Mouse (Mus musculus) heart, adult 2 months (tissue): Measurements from ENCODE around the gene Gm1043. TPM values are rescaled to one million over a fixed set of nuclear protein-coding genes. Genes with fewer than 3 reads are reported as not detected.
A peak's percentile ranks its signal among the peaks of the same experiment; 100 is the strongest.

Source experiments
- DNase-seq, 2 experiments: peaks; one replicate each; pipeline ENCODE4 v3.0.0; 2021
- H3K27ac ChIP-seq: fragments of 200-600 bp; 2 replicates; pipeline ENCODE4 v1.8.1; 2022
- H3K27me3 ChIP-seq: fragments of 200-500 bp; 2 replicates; pipeline ENCODE4 v1.6.1; 2012; ENCODE audit warnings: mild to moderate bottlenecking, low read length, inconsistent platforms, mixed read lengths; ENCODE audit not compliant: control insufficient read depth, insufficient read depth
- H3K36me3 ChIP-seq: fragments of 200-500 bp; 2 replicates; pipeline ENCODE4 v1.6.1; 2012; ENCODE audit warnings: low read length, inconsistent platforms; ENCODE audit not compliant: control insufficient read depth, insufficient read depth
- H3K4me1 ChIP-seq: fragments of 200-500 bp; 2 replicates; pipeline ENCODE4 v1.6.1; 2011; ENCODE audit warnings: low read length; ENCODE audit not compliant: control insufficient read depth, insufficient read depth
- H3K4me3 ChIP-seq: fragments of 200-600 bp; 2 replicates; pipeline ENCODE4 v1.8.1; 2022
- H3K79me2 ChIP-seq: fragments of 200-500 bp; replicated peaks from 2 replicates; pipeline ENCODE4 v1.6.1; 2012; ENCODE audit warnings: mild to moderate bottlenecking, inconsistent platforms, low read length, moderate library complexity, mixed read lengths; ENCODE audit not compliant: control insufficient read depth, insufficient read depth
- H3K9ac ChIP-seq: fragments of 200-500 bp; 2 replicates; pipeline ENCODE4 v1.6.1; 2012; ENCODE audit warnings: low read depth, mild to moderate bottlenecking, control low read depth, inconsistent platforms, low read length, mixed read lengths
- CTCF ChIP-seq: fragments of 200-600 bp; IDR thresholded peaks from 2 replicates; pipeline ENCODE4 v1.8.1; 2022; ENCODE audit warnings: antibody characterized with exemption, mild to moderate bottlenecking, moderate library complexity
- EP300 ChIP-seq: fragments of 200-500 bp; IDR thresholded peaks from 2 replicates; pipeline ENCODE4 v1.6.1; 2011; ENCODE audit warnings: low read depth, low read length, control low read depth; ENCODE audit not compliant: insufficient read depth
- POLR2A ChIP-seq: fragments of 200-500 bp; IDR thresholded peaks from 2 replicates; pipeline ENCODE4 v1.6.1; 2011; ENCODE audit warnings: mild to moderate bottlenecking, low read depth, low read length, control low read depth; ENCODE audit not compliant: insufficient read depth
- whole genome bisulfite sequencing: fragments of 180-500 bp; shearing (Covaris S2); methylation state at CpG from one replicate; pipeline ENCODE4 v1.1.7; 2018; 5-methylcytosine and 5-hydroxymethylcytosine counted together
- intact Hi-C: fragments of 180-260 bp; cut with DNase I; formaldehyde crosslinking; loops from one replicate; pipeline ENCODE4 v1.15.1; 2025
- polyA plus RNA-seq: library from polyadenylated mRNA; depleted of rRNA; stranded (reverse); fragments of >200 nt; gene quantifications from 2 replicates; pipeline ENCODE4 v1.2.3, GENCODE M21; 2012
- total RNA-seq, 2 experiments: library from RNA; stranded (reverse); gene quantifications; 2 replicates each; pipeline ENCODE4 v1.2.3; 2021

Gene Gm1043
- total and polyA plus RNA-seq, 3 experiments, result not detected

DNA sequence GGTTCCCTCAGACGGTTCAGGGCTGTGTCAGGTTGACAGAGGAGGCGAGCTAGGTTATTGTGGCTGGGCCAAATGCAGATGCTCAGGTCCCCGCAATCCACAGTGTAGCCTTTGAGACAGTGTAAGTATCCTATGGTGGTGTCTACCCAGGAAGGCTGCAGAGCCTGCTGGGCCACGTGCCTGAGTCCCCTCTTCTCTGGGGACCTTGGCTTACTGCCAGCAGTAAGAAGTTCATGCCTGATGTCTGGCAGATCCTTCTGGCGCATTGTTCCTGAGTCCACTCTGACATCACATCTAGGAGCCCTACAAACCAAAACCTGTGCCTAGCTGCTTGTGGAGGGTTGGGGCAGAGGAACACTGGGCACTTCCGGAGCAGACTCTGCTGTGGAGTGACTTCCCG, 27.2 kb downstream of the Gm1043 start:
- intact Hi-C loops, result no loop called here
- TF ChIP-seq EP300, result no peak
- TF ChIP-seq CTCF, result no peak
- TF ChIP-seq POLR2A, result no peak
- no peaks in the 10 kb centered on the region for H3K27me3 ChIP-seq
- no peak for DNase-seq
- no peak overlapping the region for H3K4me3 ChIP-seq
- no peaks in the 10 kb centered on the region for H3K4me1 ChIP-seq
- no peak overlapping the region for H3K9ac ChIP-seq
- no peak overlapping the region for H3K27ac ChIP-seq
- H3K36me3 ChIP-seq, result no peaks in the 10 kb centered on the region
- no peaks in the 10 kb centered on the region for H3K79me2 ChIP-seq
- WGBS, result 51% methylated on average over 7 of the region's 7 CpGs

DNA sequence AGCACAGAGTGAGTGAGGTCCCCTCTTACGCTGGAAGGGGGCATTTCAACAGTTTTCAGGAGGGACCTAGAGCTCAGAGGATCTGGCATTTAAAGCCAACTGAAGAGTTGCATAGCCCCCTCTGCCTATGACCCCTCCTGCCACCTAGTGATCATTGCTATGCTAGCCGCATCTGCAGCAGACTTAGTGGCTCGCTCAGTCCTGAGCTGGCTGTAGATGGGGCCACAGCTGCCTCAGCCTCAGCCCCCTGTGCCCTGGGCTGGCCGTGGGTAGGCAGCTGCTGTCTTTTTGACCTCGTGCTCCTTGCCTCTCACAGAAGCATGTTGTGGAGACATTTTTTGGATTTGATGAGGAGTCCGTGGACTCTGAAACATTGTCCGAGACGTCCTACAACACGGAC, 32.0 kb downstream of the Gm1043 start:
- no peaks in the 10 kb centered on the region for H3K4me1 ChIP-seq
- TF ChIP-seq CTCF (no peak), POLR2A (no peak), EP300 (no peak)
- no peak overlapping the region for H3K9ac ChIP-seq
- no peaks in the 10 kb centered on the region for H3K27me3 ChIP-seq
- H3K4me3 ChIP-seq, result no peak overlapping the region
- intact Hi-C loops, result no loop called here
- 58% methylated on average over 9 of the region's 9 CpGs for WGBS
- no peaks in the 10 kb centered on the region for H3K36me3 ChIP-seq
- no peak overlapping the region for H3K27ac ChIP-seq
- no peaks in the 10 kb centered on the region for H3K79me2 ChIP-seq
- no peak for DNase-seq

DNA sequence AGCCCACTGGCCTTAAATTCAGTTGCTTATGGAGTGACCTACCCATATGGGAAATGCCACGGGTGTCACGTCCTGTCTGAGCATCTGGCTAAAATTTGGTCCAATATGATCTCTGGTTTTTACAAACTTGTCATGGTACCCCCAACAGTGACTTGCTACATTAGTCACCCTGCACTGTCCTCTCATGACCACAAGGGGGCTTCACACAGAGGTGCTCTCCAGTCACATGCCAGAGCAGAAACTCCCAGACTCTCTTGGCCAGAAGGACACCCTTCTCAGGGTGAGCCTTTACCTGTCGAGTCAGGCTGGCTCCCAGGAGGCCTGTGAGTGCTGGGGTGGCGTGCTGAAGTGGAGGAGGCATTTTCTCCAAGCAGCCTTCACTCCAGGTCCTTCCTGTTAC, 33.1 kb downstream of the Gm1043 start:
- H3K36me3 ChIP-seq, result no peaks in the 10 kb centered on the region
- no peak overlapping the region for H3K27ac ChIP-seq
- H3K4me1 ChIP-seq, result no peaks in the 10 kb centered on the region
- DNase-seq, result no peak
- WGBS, result 37% methylated on average over 4 of the region's 4 CpGs
- H3K4me3 ChIP-seq, result no peak overlapping the region
- H3K27me3 ChIP-seq, result no peaks in the 10 kb centered on the region
- H3K79me2 ChIP-seq, result no peaks in the 10 kb centered on the region
- no peak for TF ChIP-seq POLR2A
- peak; percentile 60 for TF ChIP-seq CTCF
- H3K9ac ChIP-seq, result no peak overlapping the region
- intact Hi-C loops, result no loop called here

DNA sequence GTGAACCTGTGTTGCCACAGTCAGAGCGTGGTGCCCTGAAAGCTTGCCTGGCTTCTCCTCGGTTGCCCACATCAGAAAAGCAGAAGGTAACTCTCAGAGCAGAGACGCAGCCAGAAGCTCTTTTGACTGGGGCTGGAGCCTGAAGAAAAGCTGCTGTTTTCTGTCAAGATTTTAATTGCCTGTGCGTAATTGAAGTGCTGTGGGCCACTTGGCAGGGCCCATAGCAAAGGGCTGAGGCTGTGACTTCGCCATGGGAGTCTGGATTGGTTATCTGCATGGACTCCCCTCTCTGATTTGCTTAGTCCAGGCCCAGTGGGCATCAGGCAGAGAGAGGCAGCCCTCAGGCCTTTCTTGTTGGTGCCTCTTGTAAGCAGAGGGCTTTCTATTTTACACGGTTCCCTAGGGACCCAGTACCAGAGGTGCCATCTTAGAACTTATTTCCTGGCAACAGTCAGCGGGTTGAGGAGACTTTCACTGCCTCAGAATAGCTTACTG, 36.1 kb downstream of the Gm1043 start:
- Histone ChIP-seq H3K27ac (no peak overlapping the region), H3K27me3 (no peaks in the 10 kb centered on the region), H3K9ac (no peak overlapping the region), H3K4me1 (no peaks in the 10 kb centered on the region), H3K4me3 (no peak overlapping the region), H3K79me2 (no peaks in the 10 kb centered on the region), H3K36me3 (no peaks in the 10 kb centered on the region)
- 70% methylated on average over 7 of the region's 7 CpGs for WGBS
- no peak for DNase-seq
- TF ChIP-seq POLR2A (no peak), CTCF (no peak), EP300 (no peak)
- intact Hi-C loops, result no loop called here

DNA sequence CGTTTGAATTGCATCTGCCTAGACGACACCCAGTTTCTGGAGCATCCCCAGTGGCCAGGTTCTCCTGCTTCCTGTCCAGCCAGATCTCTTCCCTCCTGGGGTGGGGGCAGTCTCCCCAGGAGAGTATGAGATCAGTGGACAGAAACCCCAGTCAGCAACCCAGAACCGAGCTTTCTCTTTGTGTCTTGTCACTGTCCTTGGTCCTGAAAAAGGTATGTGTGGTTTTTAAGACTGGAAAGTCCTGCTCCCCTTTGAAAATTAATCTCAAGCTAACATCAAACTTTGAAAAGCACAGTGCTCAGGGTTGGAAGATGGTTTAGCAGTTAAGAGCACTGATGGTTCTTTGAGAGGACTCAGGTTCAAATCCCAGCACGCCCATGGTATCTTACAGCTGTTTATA, 46.7 kb downstream of the Gm1043 start:
- Histone ChIP-seq H3K27me3 (no peaks in the 10 kb centered on the region), H3K27ac (no peak overlapping the region), H3K4me3 (no peak overlapping the region), H3K36me3 (no peaks in the 10 kb centered on the region), H3K79me2 (no peaks in the 10 kb centered on the region), H3K9ac (no peak overlapping the region), H3K4me1 (no peaks in the 10 kb centered on the region)
- DNase-seq, result no peak
- WGBS, result 46% methylated on average over 4 of the region's 4 CpGs
- intact Hi-C loops, result no loop called here
- TF ChIP-seq POLR2A, result no peak
- no peak for TF ChIP-seq CTCF

DNA sequence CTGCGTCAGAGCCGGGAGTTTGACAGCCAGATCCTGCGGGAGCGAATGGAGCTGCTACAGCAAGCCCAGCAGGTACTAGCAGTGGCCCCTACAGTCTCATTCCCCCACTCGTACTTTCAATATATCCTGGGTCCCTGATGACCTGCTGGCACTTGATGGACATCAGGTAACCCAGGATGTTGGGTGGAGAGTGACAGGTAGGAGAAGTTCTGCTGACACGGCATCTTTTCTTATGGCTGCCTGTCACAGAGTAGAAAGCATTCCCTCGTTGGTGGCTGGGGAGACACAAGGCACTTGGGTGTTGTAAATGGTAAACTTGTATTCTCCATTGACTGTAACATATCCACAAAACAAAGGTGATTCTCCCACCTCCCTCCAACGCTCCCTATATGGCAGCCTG, 56.6 kb downstream of the Gm1043 start:
- Histone ChIP-seq H3K36me3 (no peaks in the 10 kb centered on the region), H3K4me1 (no peaks in the 10 kb centered on the region), H3K9ac (no peak overlapping the region), H3K4me3 (no peak overlapping the region), H3K27ac (no peak overlapping the region), H3K27me3 (no peaks in the 10 kb centered on the region), H3K79me2 (no peaks in the 10 kb centered on the region)
- intact Hi-C loops, result no loop called here
- no peak for DNase-seq
- TF ChIP-seq CTCF, result no peak
- TF ChIP-seq EP300, result no peak
- no peak for TF ChIP-seq POLR2A
- WGBS, result 71% methylated on average over 8 of the region's 8 CpGs
